Mouse (Mus musculus): ENCODE results near the gene Eif5b. TPM values are rescaled to one million over a fixed set of nuclear protein-coding genes. Genes with fewer than 3 reads are reported as not detected.

Eif5b gene
- 37.3 TPM for polyA plus RNA-seq (2015; fragmentation: Illumina TruSeq; extraction: RNeasy Lipid Tissue Mini Kit (QIAGEN cat#74804); ENCODE audit: low read depth, low replicate concordance)

GRCm38 (mm10) chr1:37997867-37998266 lies at the start of gene Eif5b, which contains the start of gene Txndc9:
Gene Eif5b, plus strand, starts transcription at chr1:37998010.
Gene Txndc9, minus strand, starts transcription at chr1:37997893.

GRCm38 (mm10) chr1:37957659-37958058 lies 40.2 kb upstream of the Eif5b start, which contains the start of gene Lyg1:
Gene Lyg1, minus strand, starts transcription at chr1:37957759.

Other genes starting within 250 kb of the Eif5b start
- 13.8 TPM for gene Tsga10, start 131.6 kb upstream of the Eif5b start, polyA plus RNA-seq (2015; fragmentation: Illumina TruSeq; extraction: RNeasy Lipid Tissue Mini Kit (QIAGEN cat#74804); ENCODE audit: low read depth, low replicate concordance)
- 7.9 TPM for gene Lipt1, start 126.3 kb upstream of the Eif5b start, polyA plus RNA-seq (2015; fragmentation: Illumina TruSeq; extraction: RNeasy Lipid Tissue Mini Kit (QIAGEN cat#74804); ENCODE audit: low read depth, low replicate concordance)
- gene Mitd1, start 107.6 kb upstream of the Eif5b start, polyA plus RNA-seq (2015; fragmentation: Illumina TruSeq; extraction: RNeasy Lipid Tissue Mini Kit (QIAGEN cat#74804); ENCODE audit: low read depth, low replicate concordance): 16.2 TPM
- 193 TPM for gene Mrpl30, start 107.5 kb upstream of the Eif5b start, polyA plus RNA-seq (2015; fragmentation: Illumina TruSeq; extraction: RNeasy Lipid Tissue Mini Kit (QIAGEN cat#74804); ENCODE audit: low read depth, low replicate concordance)
- not detected for gene Lyg2, start 81.5 kb upstream of the Eif5b start, polyA plus RNA-seq (2015; fragmentation: Illumina TruSeq; extraction: RNeasy Lipid Tissue Mini Kit (QIAGEN cat#74804); ENCODE audit: low read depth, low replicate concordance)
- gene Lyg1, start 40.3 kb upstream of the Eif5b start, polyA plus RNA-seq (2015; fragmentation: Illumina TruSeq; extraction: RNeasy Lipid Tissue Mini Kit (QIAGEN cat#74804); ENCODE audit: low read depth, low replicate concordance): not detected
- gene Txndc9, start 117 bp upstream of the Eif5b start, polyA plus RNA-seq (2015; fragmentation: Illumina TruSeq; extraction: RNeasy Lipid Tissue Mini Kit (QIAGEN cat#74804); ENCODE audit: low read depth, low replicate concordance): 69.9 TPM
- gene Rev1, start 131.8 kb downstream of the Eif5b start, polyA plus RNA-seq (2015; fragmentation: Illumina TruSeq; extraction: RNeasy Lipid Tissue Mini Kit (QIAGEN cat#74804); ENCODE audit: low read depth, low replicate concordance): 27.6 TPM

Data from brain, adult 10 weeks (tissue).